Mouse (Mus musculus) kidney, postnatal 14 days (tissue): Measurements from ENCODE around the gene Vmn2r51.
"Not testable (repeated sequence)": the region's sequence is repeated elsewhere in the genome, so short reads cannot be mapped to it uniquely, and the experiment has no call there.

Experiments
- DNase-seq: peaks from one replicate; pipeline ENCODE4 v3.0.0; 2022; ENCODE audit warnings: mixed read lengths

The Vmn2r51 gene

DNA sequence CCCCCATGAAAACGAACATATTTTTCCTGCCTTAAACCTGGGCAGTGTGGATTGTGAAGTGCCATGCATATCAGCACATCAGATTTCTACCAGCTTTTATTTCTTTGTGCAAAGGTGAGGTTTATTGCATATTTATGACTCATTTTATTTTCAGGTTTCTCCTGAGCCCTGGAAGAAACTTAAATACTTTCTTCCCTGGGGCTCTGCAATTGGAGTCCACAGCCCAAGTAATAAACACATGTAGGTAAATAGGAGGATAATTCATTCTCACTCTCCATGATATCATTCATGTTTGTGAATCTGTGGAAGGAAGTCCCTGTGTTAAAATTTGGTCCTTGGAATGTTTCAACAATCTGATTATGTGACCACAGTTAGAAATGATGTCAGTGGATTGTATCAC, at the start of gene Vmn2r51:
Gene Vmn2r51 (minus strand): TSS at position 101 of the 400 bp plus-strand sequence.
- not testable (repeated sequence) for DNase-seq

- not testable (repeated sequence) for DNase-seq
Observed at GRCm38 (mm10) chr7:10053196-10053595, 52.3 kb downstream of the Vmn2r51 start, which contains the start of gene Vmn2r50. Gene Vmn2r50, minus strand, starts transcription at chr7:10053296.
